In the genomic region with DNA sequence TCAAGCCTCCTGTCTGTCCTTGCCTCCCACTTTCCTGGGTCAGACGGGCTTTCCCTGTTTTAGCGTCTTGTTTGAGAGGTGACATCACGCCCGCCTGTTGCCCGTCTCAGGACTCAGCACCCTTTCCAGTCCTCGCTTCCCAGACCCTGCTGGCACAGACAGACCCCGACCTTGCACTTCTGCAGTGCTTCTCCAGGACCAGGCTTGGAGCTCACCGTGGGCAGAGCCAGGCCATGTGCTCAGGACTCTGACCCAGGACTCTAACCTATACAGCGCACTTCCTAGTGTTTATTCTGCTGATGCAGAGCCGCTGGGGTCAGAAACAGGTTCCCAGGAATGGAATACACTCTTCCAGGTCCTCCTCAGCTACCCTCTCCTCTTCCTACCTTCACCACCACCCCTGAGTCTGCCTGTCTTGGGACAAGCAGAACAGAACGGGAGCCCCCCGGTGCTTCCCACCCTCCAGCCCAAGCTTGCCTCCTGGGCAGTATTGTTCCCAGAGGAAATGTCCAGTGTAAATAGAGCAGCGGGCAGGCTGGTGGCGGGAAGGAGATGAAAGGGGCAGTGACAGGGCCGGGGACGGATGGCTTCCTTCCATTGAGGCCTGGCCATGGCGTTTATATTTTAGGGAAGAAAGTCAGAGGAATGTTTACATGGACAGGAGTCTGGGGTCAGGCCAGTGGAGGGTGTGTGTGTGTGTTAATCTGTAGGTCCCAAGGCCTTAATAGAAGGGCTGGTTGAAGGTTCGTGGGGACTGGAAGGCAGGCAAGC, we compare ENCODE assay signal across 9 mouse cellular contexts.
DNase-seq lines count a peak whose midpoint lies in the region; ATAC-seq lines count a peak whose summit lies in the region.
"Had no signal": no experiment of that assay in that cellular context is flagged by ENCODE, and none has a peak within 500 bp of the region (broad histone marks: within the 10 kb centered on the region; RNA-seq: fewer than 3 reads in every experiment).

No protein-coding gene starts in this region.

- H3K27ac ChIP-seq in heart, embryonic 15.5 days: peak overlapping the region; percentile 69
- no peak overlapping the region for H3K27ac ChIP-seq in hindbrain, embryonic 14.5 days
- H3K27ac ChIP-seq in midbrain, embryonic 14.5 days (replicated peaks; ENCODE audit: low read depth, low read length): 0 out of 2 replicates have a peak overlapping the region, but pooled peaks have one; percentile 13

- no peak for DNase-seq in heart, adult 11 months
- DNase-seq in hindbrain, embryonic 14.5 days (ENCODE audit: low spot score): no peak
- peak; percentile 47 to 70 for DNase-seq in kidney, postnatal 4 days
- no peak for DNase-seq in midbrain, embryonic 14.5 days
- no peak for DNase-seq in right cerebral cortex, postnatal 10 days (ENCODE audit: low spot score in 2 of 2)
- no peak for DNase-seq in layer of hippocampus, adult 9-11 months
- DNase-seq: thymus, postnatal 4 days had no signal

- H3K27me3 ChIP-seq in heart, embryonic 15.5 days: 0 out of 2 replicates have a peak, but pooled peaks cover 9% of the 10 kb centered on the region
- H3K27me3 ChIP-seq in hindbrain, embryonic 14.5 days (ENCODE audit: control insufficient read depth, insufficient read depth, low read length): peaks cover 24% of the 10 kb centered on the region; the same call in 1 of the 2 replicates
- H3K27me3 ChIP-seq in midbrain, embryonic 14.5 days (ENCODE audit: control insufficient read depth, insufficient read depth, low read length): peaks cover 39% of the 10 kb centered on the region

- no peak overlapping the region for H3K4me3 ChIP-seq in heart, embryonic 15.5 days
- H3K4me3 ChIP-seq in hindbrain, embryonic 14.5 days (replicated peaks; ENCODE audit: low read length): no peak overlapping the region
- H3K4me3 ChIP-seq in midbrain, embryonic 14.5 days (replicated peaks; ENCODE audit: low read depth, low read length): no peak overlapping the region

- H3K4me1 ChIP-seq in heart, embryonic 15.5 days (replicated peaks): peaks cover 90% of the 10 kb centered on the region
- H3K4me1 ChIP-seq in hindbrain, embryonic 14.5 days (replicated peaks; ENCODE audit: control insufficient read depth, insufficient read depth, low read length): peaks cover 64% of the 10 kb centered on the region
- peaks cover 42% of the 10 kb centered on the region for H3K4me1 ChIP-seq in midbrain, embryonic 14.5 days (ENCODE audit: control insufficient read depth, insufficient read depth, low read length)

- 37% methylated on average over 18 of the region's 18 CpGs for WGBS in heart, embryonic 15.5 days
- 39% methylated on average over 18 of the region's 18 CpGs for WGBS in hindbrain, embryonic 14.5 days
- 21% methylated on average over 18 of the region's 18 CpGs for WGBS in midbrain, embryonic 14.5 days

- H3K4me2 ChIP-seq in heart, embryonic 15.5 days: 0 out of 2 replicates have a peak overlapping the region, but pooled peaks have one; percentile 19
- H3K4me2 ChIP-seq in hindbrain, embryonic 14.5 days (replicated peaks): no peak overlapping the region
- no peak overlapping the region for H3K4me2 ChIP-seq in midbrain, embryonic 14.5 days (ENCODE audit: low read length)

- peak overlapping the region; percentile 29; the same call in 1 of the 2 replicates for H3K9ac ChIP-seq in heart, embryonic 15.5 days
- peak overlapping the region; percentile 18; the same call in 1 of the 2 replicates for H3K9ac ChIP-seq in hindbrain, embryonic 14.5 days
- H3K9ac ChIP-seq in midbrain, embryonic 14.5 days (replicated peaks; ENCODE audit: low read length): no peak overlapping the region

- no peak for ATAC-seq in heart, embryonic 15.5 days (replicated peaks; ENCODE audit: insufficient number of reproducible peaks, insufficient read depth, low FRiP score, low read depth)
- ATAC-seq in hindbrain, embryonic 14.5 days (ENCODE audit: low FRiP score): no peak
- no peak for ATAC-seq in midbrain, embryonic 14.5 days (ENCODE audit: low FRiP score, low TSS enrichment)
- ATAC-seq in cerebellum, adult (ENCODE audit: insufficient number of reproducible peaks, low FRiP score, low TSS enrichment): no peak

- no peaks in the 10 kb centered on the region for H3K9me3 ChIP-seq in heart, embryonic 15.5 days (replicated peaks)
- no peaks in the 10 kb centered on the region for H3K9me3 ChIP-seq in hindbrain, embryonic 14.5 days (ENCODE audit: control insufficient read depth, low read length)
- H3K9me3 ChIP-seq in midbrain, embryonic 14.5 days (ENCODE audit: control insufficient read depth, low read length): no peaks in the 10 kb centered on the region

- H3K36me3 ChIP-seq in heart, embryonic 15.5 days: no peaks in the 10 kb centered on the region
- no peaks in the 10 kb centered on the region for H3K36me3 ChIP-seq in hindbrain, embryonic 14.5 days (replicated peaks; ENCODE audit: control insufficient read depth, insufficient read depth)
- no peaks in the 10 kb centered on the region for H3K36me3 ChIP-seq in midbrain, embryonic 14.5 days (ENCODE audit: control insufficient read depth, insufficient read depth, low read length)

Comparison
In these comparisons a context has a peak if more than half of its experiments do, and no peak if none do; other contexts are left out.
1. DNase-seq: peak in kidney, postnatal 4 days (2 of 2); none in heart, adult 11 months (single experiment), hindbrain, embryonic 14.5 days (single experiment), midbrain, embryonic 14.5 days (single experiment), right cerebral cortex, postnatal 10 days (0 of 2) and layer of hippocampus, adult 9-11 months (single experiment).